Comparison of ENCODE assay signal across 29 mouse cellular contexts in the genomic region with DNA sequence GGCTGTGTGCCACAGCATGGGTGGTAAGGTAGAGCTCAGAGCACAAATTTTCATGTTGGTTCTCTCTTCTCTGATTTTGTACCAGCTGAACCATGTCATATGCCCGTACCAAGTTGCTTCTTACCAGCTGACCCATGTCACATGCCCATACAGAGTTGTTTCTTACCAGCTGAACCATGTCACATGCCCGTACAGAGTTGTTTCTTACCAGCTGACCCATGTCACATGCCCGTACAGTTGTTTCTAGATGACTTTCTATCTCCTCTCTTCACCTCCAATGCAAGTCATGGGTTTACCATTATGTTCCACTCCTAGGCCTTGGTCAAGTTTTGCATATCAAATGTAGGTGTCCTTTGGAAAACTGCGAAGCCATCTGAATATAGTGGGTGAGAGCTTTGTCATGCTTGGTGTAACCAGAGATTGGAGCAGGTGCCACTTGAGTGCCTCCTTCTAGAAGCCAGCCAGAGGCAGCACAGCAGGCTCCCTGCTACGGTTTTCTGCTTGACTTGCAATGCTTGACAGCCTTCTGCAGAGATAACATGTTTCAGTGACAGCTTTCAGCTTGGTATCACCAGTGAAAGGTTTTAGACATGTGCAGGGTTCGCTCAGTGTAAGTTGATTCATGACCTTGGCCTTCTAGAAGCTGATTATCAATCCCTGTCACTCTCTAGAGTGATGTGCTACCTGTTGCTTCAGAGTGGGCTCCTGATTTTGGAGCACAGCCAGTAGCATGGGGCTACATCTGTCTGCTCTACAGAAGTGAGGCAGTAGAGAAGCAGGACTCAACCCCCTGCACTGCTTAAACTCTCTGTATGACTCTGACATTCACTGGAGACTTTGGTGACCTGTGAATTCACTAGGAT.
DNase-seq lines count a peak whose midpoint lies in the region; ATAC-seq lines count a peak whose summit lies in the region.
"Had no signal": no experiment of that assay in that cellular context is flagged by ENCODE, and none has a peak within 500 bp of the region (broad histone marks: within the 10 kb centered on the region; RNA-seq: fewer than 3 reads in every experiment).

No protein-coding gene starts in this region.

- H3K9me3 ChIP-seq in heart, embryonic 11.5 days (replicated peaks; ENCODE audit: control insufficient read depth, low read length), result no peaks in the 10 kb centered on the region
- H3K9me3 ChIP-seq in heart, embryonic 16.5 days (replicated peaks; ENCODE audit: control insufficient read depth, low read length), result no peaks in the 10 kb centered on the region
- no peaks in the 10 kb centered on the region for H3K9me3 ChIP-seq in kidney, embryonic 14.5 days (ENCODE audit: control insufficient read depth, low read length)
- H3K9me3 ChIP-seq: forebrain, embryonic 13.5 days; hindbrain, embryonic 13.5 days; limb, embryonic 10.5 days; limb, embryonic 15.5 days; liver, embryonic 13.5 days; midbrain, embryonic 13.5 days had no signal

- H3K4me1 ChIP-seq in heart, embryonic 11.5 days (ENCODE audit: control insufficient read depth, insufficient read depth, low read length), result peaks cover 10% of the 10 kb centered on the region
- peaks cover 14% of the 10 kb centered on the region; the same call in 1 of the 2 replicates for H3K4me1 ChIP-seq in heart, embryonic 16.5 days (ENCODE audit: control insufficient read depth, insufficient read depth, low read length)
- no peaks in the 10 kb centered on the region for H3K4me1 ChIP-seq in kidney, embryonic 14.5 days (ENCODE audit: control insufficient read depth, insufficient read depth, low read length)
- H3K4me1 ChIP-seq: liver, embryonic 13.5 days; megakaryocyte, embryonic 14.5 days had no signal

- intact Hi-C loops in heart, postnatal 25 days (cut with DNase I), result no loop called here
- intact Hi-C loops in heart, postnatal 36 days (cut with DNase I), result no loop called here

- H3K9ac ChIP-seq in heart, embryonic 11.5 days (ENCODE audit: low read depth, low read length), result no peak overlapping the region
- H3K9ac ChIP-seq in heart, embryonic 16.5 days (ENCODE audit: low read length), result no peak overlapping the region
- H3K9ac ChIP-seq in kidney, embryonic 14.5 days (ENCODE audit: low read depth, low read length), result no peak overlapping the region
- H3K9ac ChIP-seq: forebrain, embryonic 13.5 days; hindbrain, embryonic 13.5 days; limb, embryonic 15.5 days; liver, embryonic 13.5 days; midbrain, embryonic 13.5 days had no signal

- peak overlapping the region; percentile 46; the same call in 1 of the 2 replicates for H3K27ac ChIP-seq in heart, embryonic 11.5 days (ENCODE audit: low read depth, low read length)
- H3K27ac ChIP-seq in heart, embryonic 16.5 days (ENCODE audit: low read length), result peak overlapping the region; percentile 70
- H3K27ac ChIP-seq in kidney, embryonic 14.5 days (ENCODE audit: low read depth, low read length), result no peak overlapping the region
- H3K27ac ChIP-seq: forebrain, embryonic 13.5 days; hindbrain, embryonic 13.5 days; limb, embryonic 10.5 days; limb, embryonic 15.5 days; liver, embryonic 13.5 days; midbrain, embryonic 13.5 days had no signal

- peak; percentile 49; the same call in 1 of the 2 replicates for ATAC-seq in heart, embryonic 11.5 days (replicated peaks; ENCODE audit: insufficient number of reproducible peaks, low FRiP score, low TSS enrichment)
- ATAC-seq in heart, embryonic 16.5 days (replicated peaks; ENCODE audit: extremely low read depth, insufficient read depth, low FRiP score), result peak; percentile 74
- peak; percentile 86; the same call in 1 of the 2 replicates for ATAC-seq in kidney, embryonic 14.5 days (ENCODE audit: low FRiP score, low TSS enrichment)
- ATAC-seq: forebrain, embryonic 13.5 days; inflammation-experienced regulatory T-cells, adult 6 months; lung, postnatal 0 days; midbrain, embryonic 13.5 days had no signal

- no peaks in the 10 kb centered on the region for H3K27me3 ChIP-seq in heart, embryonic 11.5 days (ENCODE audit: control insufficient read depth, insufficient read depth, low read length)
- H3K27me3 ChIP-seq in heart, embryonic 16.5 days (ENCODE audit: control insufficient read depth, insufficient read depth, low read length), result no peaks in the 10 kb centered on the region
- no peaks in the 10 kb centered on the region for H3K27me3 ChIP-seq in kidney, embryonic 14.5 days (ENCODE audit: control insufficient read depth, insufficient read depth, low read length)
- H3K27me3 ChIP-seq: limb, embryonic 15.5 days; liver, embryonic 13.5 days; megakaryocyte, embryonic 14.5 days; midbrain, embryonic 13.5 days had no signal

- no peak for DNase-seq in heart, postnatal 25 days (ENCODE audit: low spot score)
- no peak for DNase-seq in heart, postnatal 36 days
- DNase-seq in kidney, postnatal 10 days, result no peak
- DNase-seq in retina, embryonic 14.5 days (ENCODE audit: low spot score), result peak; percentile 30
- DNase-seq in retina, postnatal 1 day, result no peak
- DNase-seq: adrenal gland, postnatal 14 days; cerebellum, adult 11 months; cerebellum, adult 9-10 months; cerebellum, postnatal 36 days; gastrocnemius, postnatal 10 days; kidney, adult 11 months; layer of hippocampus, adult 9-11 months; liver, embryonic 13.5 days; lung, adult 18-20 months; lung, postnatal 4 days; right cerebral cortex, adult 18-20 months; spleen, adult 18-20 months; thymus, postnatal 14 days had no signal

- H3K36me3 ChIP-seq in heart, embryonic 11.5 days (ENCODE audit: control insufficient read depth, insufficient read depth, low read length), result no peaks in the 10 kb centered on the region
- H3K36me3 ChIP-seq in heart, embryonic 16.5 days (ENCODE audit: control insufficient read depth, insufficient read depth), result no peaks in the 10 kb centered on the region
- H3K36me3 ChIP-seq in kidney, embryonic 14.5 days (ENCODE audit: control insufficient read depth, insufficient read depth, low read length), result peaks cover 3% of the 10 kb centered on the region; the same call in 1 of the 2 replicates
- H3K36me3 ChIP-seq: liver, embryonic 13.5 days had no signal

- no peak overlapping the region for H3K4me3 ChIP-seq in heart, embryonic 11.5 days (ENCODE audit: low read depth, low read length)
- no peak overlapping the region for H3K4me3 ChIP-seq in heart, embryonic 16.5 days (ENCODE audit: low read length)
- no peak overlapping the region for H3K4me3 ChIP-seq in kidney, embryonic 14.5 days (ENCODE audit: low read length)
- H3K4me3 ChIP-seq: forebrain, embryonic 13.5 days; hindbrain, embryonic 13.5 days; limb, embryonic 10.5 days; limb, embryonic 15.5 days; liver, embryonic 13.5 days; megakaryocyte, embryonic 14.5 days; midbrain, embryonic 13.5 days had no signal

- H3K4me2 ChIP-seq in heart, embryonic 11.5 days, result no peak overlapping the region
- H3K4me2 ChIP-seq in heart, embryonic 16.5 days (ENCODE audit: low read depth, low read length), result no peak overlapping the region
- no peak overlapping the region for H3K4me2 ChIP-seq in kidney, embryonic 14.5 days (replicated peaks; ENCODE audit: low read depth, low read length)
- H3K4me2 ChIP-seq: forebrain, embryonic 13.5 days; hindbrain, embryonic 13.5 days; limb, embryonic 15.5 days; liver, embryonic 13.5 days; midbrain, embryonic 13.5 days had no signal

- 51% methylated on average over 6 of the region's 6 CpGs for WGBS in heart, embryonic 11.5 days (ENCODE audit: insufficient replicate concordance)
- 46% methylated on average over 6 of the region's 6 CpGs for WGBS in heart, embryonic 16.5 days
- whole genome bisulfite sequencing in kidney, embryonic 14.5 days, result 38% methylated on average over 6 of the region's 6 CpGs
